Mouse (Mus musculus): ENCODE data around the gene Pafah1b3. TPM values are rescaled to one million over a fixed set of nuclear protein-coding genes. Genes with fewer than 3 reads are reported as not detected.
"Not testable (repeated sequence)": the region's sequence is repeated elsewhere in the genome, so short reads cannot be mapped to it uniquely, and the experiment has no call there.

Pafah1b3 gene
- polyA plus RNA-seq, 1 experiment from 2014 or later: 152 TPM

DNA sequence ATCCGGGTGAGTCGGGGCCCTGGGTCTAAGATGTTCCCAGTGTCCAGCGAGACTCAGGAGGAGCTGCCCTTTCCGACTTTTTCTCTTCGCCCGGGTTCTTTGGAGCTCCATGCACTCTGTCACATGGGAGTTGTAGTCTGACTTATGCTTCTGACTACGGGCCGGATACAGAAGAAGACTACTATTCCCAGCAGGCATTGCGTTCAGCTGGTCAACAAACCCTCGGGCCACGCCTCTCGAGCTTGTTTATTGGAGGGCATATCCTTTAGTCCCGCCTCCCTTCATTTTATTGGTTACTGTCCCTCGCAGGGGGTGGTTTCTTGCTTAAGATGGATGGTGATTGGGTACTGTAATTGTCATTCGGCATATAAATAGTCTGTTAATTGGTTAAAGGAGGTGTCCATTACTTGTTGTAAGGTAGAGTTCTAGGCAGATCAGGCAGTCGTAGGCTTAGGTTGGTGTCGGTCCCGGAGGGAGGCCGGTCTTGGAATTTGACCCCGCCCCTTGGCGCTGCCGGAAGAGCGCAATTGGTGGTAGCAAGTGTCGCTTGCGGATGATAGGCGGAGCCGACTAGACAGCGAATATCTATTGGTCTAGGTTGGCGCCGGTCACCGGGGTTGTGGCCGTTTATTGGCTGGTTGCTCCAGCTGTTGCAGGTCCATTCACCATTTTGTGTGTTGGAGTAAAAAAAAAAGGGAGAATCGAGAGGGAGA, 29.9 kb downstream of the Pafah1b3 start:
- Histone ChIP-seq H3K9ac (ENCODE audit: low read depth, low read length) (peak overlapping the region; percentile 83), H3K4me2 (ENCODE audit: low read length) (peak overlapping the region; percentile 80), H3K4me3 (replicated peaks; ENCODE audit: low read depth, low read length) (peak overlapping the region; percentile 71), H3K27me3 (ENCODE audit: insufficient read depth, low read length) (no peaks in the 10 kb centered on the region), H3K9me3 (replicated peaks; ENCODE audit: low read length) (no peaks in the 10 kb centered on the region), H3K4me1 (replicated peaks; ENCODE audit: insufficient read depth, low read length) (peaks cover 15% of the 10 kb centered on the region; the same call in 1 of the 2 replicates), H3K27ac (peak overlapping the region; percentile 97), H3K36me3 (ENCODE audit: insufficient read depth, low read length) (peaks cover 16% of the 10 kb centered on the region)
- TF ChIP-seq CTCF (IDR thresholded peaks at IDR 0.05; ENCODE audit: low read depth): 0 out of 2 replicates have a peak, but pooled peaks have one; percentile 8
- WGBS: under 1% methylated on average over 33 of the region's 33 CpGs
- ATAC-seq (replicated peaks; ENCODE audit: low FRiP score, low read depth): peak; percentile 96
- DNase-seq (ENCODE audit: low spot score): peak; percentile 100

DNA sequence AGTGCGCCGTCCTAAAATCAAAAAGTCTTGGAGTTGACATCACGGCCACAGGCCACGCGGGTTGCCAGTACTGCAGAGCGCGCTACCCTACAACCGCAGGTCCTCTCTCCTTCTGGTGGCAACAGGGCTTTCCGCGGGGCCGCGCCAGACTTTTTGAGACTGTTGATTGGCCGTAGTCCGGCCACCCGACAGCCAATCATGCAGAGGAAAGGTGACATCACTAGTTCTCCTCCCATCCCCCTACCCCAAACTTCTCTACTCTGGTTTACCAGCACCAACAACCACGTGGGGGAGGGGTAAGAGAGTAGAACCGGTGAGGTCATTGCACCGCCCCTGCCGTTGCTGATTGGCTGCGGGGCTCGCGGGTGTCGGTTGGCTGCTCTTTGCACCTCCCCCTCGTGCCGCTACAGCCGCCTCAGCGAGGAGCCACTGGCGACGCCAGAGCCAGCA, 30.5 kb downstream of the Pafah1b3 start, which contains the start of gene Cic:
Gene Cic, plus strand, starts transcription at position 404 of the 450 bp plus-strand sequence.
- peak within 1 kb of the TSS; percentile 80 for H3K4me2 ChIP-seq (ENCODE audit: low read length)
- DNase-seq (ENCODE audit: low spot score): peak; percentile 100
- H3K27me3 ChIP-seq (ENCODE audit: insufficient read depth, low read length): no peaks in the 10 kb centered on the region
- H3K36me3 ChIP-seq (ENCODE audit: insufficient read depth, low read length): peaks cover 11% of the 10 kb centered on the region; the same call in 1 of the 2 replicates
- peak within 1 kb of the TSS; percentile 71 for H3K4me3 ChIP-seq (replicated peaks; ENCODE audit: low read depth, low read length)
- no peaks in the 10 kb centered on the region for H3K9me3 ChIP-seq (replicated peaks; ENCODE audit: low read length)
- H3K9ac ChIP-seq (ENCODE audit: low read depth, low read length): peak within 1 kb of the TSS; percentile 83
- under 1% methylated on average over 29 of the region's 29 CpGs for WGBS
- no peak for TF ChIP-seq CTCF (IDR thresholded peaks at IDR 0.05; ENCODE audit: low read depth)
- peak within 1 kb of the TSS; percentile 97 for H3K27ac ChIP-seq
- ATAC-seq (replicated peaks; ENCODE audit: low FRiP score, low read depth): peak; percentile 85
- H3K4me1 ChIP-seq (replicated peaks; ENCODE audit: insufficient read depth, low read length): peaks cover 15% of the 10 kb centered on the region; the same call in 1 of the 2 replicates

GRCm38 (mm10) chr7:25266180-25266962, 31.4 kb downstream of the Pafah1b3 start:
- Histone ChIP-seq H3K27me3 (ENCODE audit: insufficient read depth, low read length) (no peaks in the 10 kb centered on the region), H3K4me1 (replicated peaks; ENCODE audit: insufficient read depth, low read length) (peaks cover 15% of the 10 kb centered on the region; the same call in 1 of the 2 replicates), H3K36me3 (ENCODE audit: insufficient read depth, low read length) (0 out of 2 replicates have a peak, but pooled peaks cover 6% of the 10 kb centered on the region), H3K27ac (no peak overlapping the region), H3K9me3 (replicated peaks; ENCODE audit: low read length) (no peaks in the 10 kb centered on the region), H3K4me2 (ENCODE audit: low read length) (peak overlapping the region; percentile 61), H3K9ac (ENCODE audit: low read depth, low read length) (no peak overlapping the region), H3K4me3 (replicated peaks; ENCODE audit: low read depth, low read length) (no peak overlapping the region)
- DNase-seq (ENCODE audit: low spot score) (no peak), ATAC-seq (replicated peaks; ENCODE audit: low FRiP score, low read depth) (no peak)
- 84% methylated on average over 8 of the region's 8 CpGs for WGBS
- TF ChIP-seq CTCF (IDR thresholded peaks at IDR 0.05; ENCODE audit: low read depth): no peak

GRCm38 (mm10) chr7:25265743-25266142, 32.0 kb downstream of the Pafah1b3 start:
- not testable (repeated sequence) for H3K27me3 ChIP-seq (ENCODE audit: insufficient read depth, low read length); DNase-seq (ENCODE audit: low spot score); H3K9ac ChIP-seq (ENCODE audit: low read depth, low read length); H3K4me3 ChIP-seq (replicated peaks; ENCODE audit: low read depth, low read length); H3K4me2 ChIP-seq (ENCODE audit: low read length); H3K9me3 ChIP-seq (replicated peaks; ENCODE audit: low read length); H3K36me3 ChIP-seq (ENCODE audit: insufficient read depth, low read length); ATAC-seq (replicated peaks; ENCODE audit: low FRiP score, low read depth); H3K27ac ChIP-seq
- WGBS: 87% methylated on average over 5 of the region's 5 CpGs
- peaks cover 15% of the 10 kb centered on the region; the same call in 1 of the 2 replicates for H3K4me1 ChIP-seq (replicated peaks; ENCODE audit: insufficient read depth, low read length)

GRCm38 (mm10) chr7:25263968-25264870, 33.6 kb downstream of the Pafah1b3 start:
- no peak overlapping the region for H3K9ac ChIP-seq (ENCODE audit: low read depth, low read length)
- DNase-seq (ENCODE audit: low spot score) (no peak), ATAC-seq (replicated peaks; ENCODE audit: low FRiP score, low read depth) (no peak)
- H3K4me1 ChIP-seq (replicated peaks; ENCODE audit: insufficient read depth, low read length): peaks cover 8% of the 10 kb centered on the region; the same call in 1 of the 2 replicates
- no peaks in the 10 kb centered on the region for H3K27me3 ChIP-seq (ENCODE audit: insufficient read depth, low read length)
- no peak overlapping the region for H3K4me3 ChIP-seq (replicated peaks; ENCODE audit: low read depth, low read length)
- no peak overlapping the region for H3K4me2 ChIP-seq (ENCODE audit: low read length)
- 33% methylated on average over 17 of the region's 17 CpGs for WGBS
- H3K27ac ChIP-seq: no peak overlapping the region
- TF ChIP-seq CTCF (IDR thresholded peaks at IDR 0.05; ENCODE audit: low read depth): no peak
- no peaks in the 10 kb centered on the region for H3K36me3 ChIP-seq (ENCODE audit: insufficient read depth, low read length)
- H3K9me3 ChIP-seq (replicated peaks; ENCODE audit: low read length): no peaks in the 10 kb centered on the region
